Mouse (Mus musculus): Measurements from ENCODE around the gene Sectm1a.
"Not testable (repeated sequence)": the region's sequence is repeated elsewhere in the genome, so short reads cannot be mapped to it uniquely, and the experiment has no call there.

Sectm1a gene

GRCm38 (mm10) chr11:121081120-121081519, at the start of gene Sectm1a:
TSS of gene Sectm1a (minus strand) at chr11:121081220.
- no peak for DNase-seq

- no peak for DNase-seq
Measured at GRCm38 (mm10) chr11:121129616-121130015, 48.6 kb upstream of the Sectm1a start.

GRCm38 (mm10) chr11:121127441-121127840, 46.4 kb upstream of the Sectm1a start:
- DNase-seq = no peak

- no peak for DNase-seq
Measured at GRCm38 (mm10) chr11:121126395-121126794, 45.4 kb upstream of the Sectm1a start.

GRCm38 (mm10) chr11:121125522-121126172, 44.6 kb upstream of the Sectm1a start:
- no peak for DNase-seq

GRCm38 (mm10) chr11:121123438-121123837, 42.4 kb upstream of the Sectm1a start:
- no peak for DNase-seq

GRCm38 (mm10) chr11:121122024-121122670, 41.1 kb upstream of the Sectm1a start:
- DNase-seq = no peak

GRCm38 (mm10) chr11:121121151-121121550, 40.1 kb upstream of the Sectm1a start:
- DNase-seq = no peak

- DNase-seq = no peak
Measured at GRCm38 (mm10) chr11:121118577-121118976, 37.6 kb upstream of the Sectm1a start, which contains the start of gene Tex19.2. TSS of gene Tex19.2 (minus strand) at chr11:121118677.

- no peak for DNase-seq
Measured at GRCm38 (mm10) chr11:121118106-121118505, 37.1 kb upstream of the Sectm1a start.

GRCm38 (mm10) chr11:121112091-121112775, 31.2 kb upstream of the Sectm1a start:
- DNase-seq = peak; percentile 66

- DNase-seq = no peak
Measured at GRCm38 (mm10) chr11:121111601-121112000, 30.6 kb upstream of the Sectm1a start.

- DNase-seq = no peak
Measured at GRCm38 (mm10) chr11:121111051-121111450, 30.0 kb upstream of the Sectm1a start.

GRCm38 (mm10) chr11:121109986-121110385, 29.0 kb upstream of the Sectm1a start:
- peak; percentile 17 for DNase-seq

GRCm38 (mm10) chr11:121108061-121108460, 27.0 kb upstream of the Sectm1a start:
- no peak for DNase-seq

- not testable (repeated sequence) for DNase-seq
Measured at GRCm38 (mm10) chr11:121107242-121107641, 26.2 kb upstream of the Sectm1a start.

GRCm38 (mm10) chr11:121101124-121101805, 20.2 kb upstream of the Sectm1a start:
- no peak for DNase-seq

GRCm38 (mm10) chr11:121100692-121101091, 19.7 kb upstream of the Sectm1a start:
- DNase-seq = no peak

- DNase-seq = no peak
Measured at GRCm38 (mm10) chr11:121099762-121100161, 18.7 kb upstream of the Sectm1a start.

GRCm38 (mm10) chr11:121092606-121093585, 11.9 kb upstream of the Sectm1a start:
- no peak for DNase-seq

- DNase-seq = no peak
Measured at GRCm38 (mm10) chr11:121090943-121091342, 9.9 kb upstream of the Sectm1a start.

Measured in cerebellum, adult 8-10 months (tissue).